Mouse (Mus musculus) cerebellum, adult 2 months (tissue): Measurements from ENCODE around the gene Trim15. TPM values are rescaled to one million over a fixed set of nuclear protein-coding genes. Genes with fewer than 3 reads are reported as not detected.
A peak's percentile ranks its signal among the peaks of the same experiment; 100 is the strongest.
"Not testable (repeated sequence)": the region's sequence is repeated elsewhere in the genome, so short reads cannot be mapped to it uniquely, and the experiment has no call there.

ENCODE experiments used
- DNase-seq, 2 experiments: peaks; one replicate each; pipeline ENCODE4 v3.0.0; 2021
- H3K27ac ChIP-seq: fragments of 200-500 bp; 2 replicates; pipeline ENCODE4 v1.5.1; 2012; ENCODE audit warnings: low read length, control low read depth, inconsistent platforms; ENCODE audit not compliant: insufficient read depth
- H3K27me3 ChIP-seq: fragments of 200-500 bp; 2 replicates; pipeline ENCODE4 v1.6.1; 2012; ENCODE audit warnings: inconsistent platforms, mild to moderate bottlenecking, low read length, moderate library complexity; ENCODE audit not compliant: control insufficient read depth, insufficient read depth
- H3K4me1 ChIP-seq: fragments of 200-500 bp; 2 replicates; pipeline ENCODE4 v1.6.1; 2011; ENCODE audit warnings: low read length; ENCODE audit not compliant: control insufficient read depth, insufficient read depth
- H3K4me3 ChIP-seq: fragments of 200-500 bp; replicated peaks from 2 replicates; pipeline ENCODE3; 2011; ENCODE audit warnings: mild to moderate bottlenecking, low read depth, low read length, control low read depth; ENCODE audit not compliant: insufficient read depth
- CTCF ChIP-seq: fragments of 200-500 bp; IDR thresholded peaks from 2 replicates; pipeline ENCODE4 v1.5.1; 2011; ENCODE audit warnings: low read depth, mild to moderate bottlenecking, control low read depth, low read length, moderate library complexity, borderline replicate concordance; ENCODE audit not compliant: insufficient read depth
- POLR2A ChIP-seq: fragments of 200-500 bp; IDR thresholded peaks from 2 replicates; pipeline ENCODE4 v1.6.1; 2011; ENCODE audit warnings: low read length, control low read depth, borderline replicate concordance; ENCODE audit not compliant: insufficient read depth
- WGBS: fragments of 180-500 bp; shearing (Covaris S2); methylation state at CpG from one replicate; pipeline ENCODE4 v1.1.7; 2018; 5-methylcytosine and 5-hydroxymethylcytosine counted together
- polyA plus RNA-seq: library from polyadenylated mRNA; depleted of rRNA; stranded (reverse); fragments of >200 nt; gene quantifications from 2 replicates; pipeline ENCODE4 v1.2.3, GENCODE M21; 2012; rRNA removed

Gene Trim15
- polyA plus RNA-seq, 1 experiment = 0.15 TPM

DNA sequence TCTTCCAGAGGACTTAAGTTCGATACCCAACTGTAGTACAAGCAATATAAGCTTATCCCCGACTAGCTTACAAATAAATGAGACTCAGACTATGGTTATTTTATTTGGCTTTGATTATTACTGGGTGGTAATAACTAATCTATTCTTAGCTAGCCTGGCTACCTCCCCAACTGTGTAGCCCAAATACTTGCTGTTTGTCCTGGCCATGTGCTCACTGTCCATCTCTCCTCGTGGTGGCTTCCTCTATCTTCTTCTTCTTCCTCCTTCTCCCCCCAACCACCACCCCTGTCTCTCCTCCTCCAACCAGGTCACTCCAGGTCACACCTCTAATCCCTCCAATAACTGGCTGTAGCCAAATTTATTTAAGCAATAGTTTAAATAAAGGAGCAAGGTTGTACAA is 36.5 kb downstream of the Trim15 start:
- no peak overlapping the region for H3K4me3 ChIP-seq
- TF ChIP-seq CTCF (no peak), POLR2A (no peak)
- DNase-seq = no peak
- WGBS = 77% methylated on average over 3 of the region's 3 CpGs
- H3K4me1 ChIP-seq = no peaks in the 10 kb centered on the region
- H3K27ac ChIP-seq = no peak overlapping the region
- no peaks in the 10 kb centered on the region for H3K27me3 ChIP-seq

DNA sequence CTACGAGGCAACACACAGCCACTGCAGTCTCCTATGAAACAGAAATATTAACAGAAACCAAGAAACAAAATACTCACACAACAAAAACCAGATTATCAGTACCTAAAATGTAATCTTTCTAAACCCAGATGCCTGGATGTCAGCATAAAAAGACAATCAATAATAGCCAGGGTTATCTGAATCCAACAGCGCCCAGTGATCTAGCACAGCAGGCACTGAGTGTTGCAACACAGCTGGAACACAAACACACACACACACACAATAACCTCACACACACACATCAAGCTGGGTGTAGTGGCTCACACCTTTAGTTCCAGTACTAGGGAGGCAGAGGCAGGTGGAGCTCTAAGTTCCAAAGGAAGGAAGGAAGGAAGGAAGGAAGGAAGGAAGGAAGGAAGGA is 38.5 kb downstream of the Trim15 start:
- 82% methylated on average over 2 of the region's 2 CpGs for WGBS
- TF ChIP-seq POLR2A (no peak), CTCF (no peak)
- H3K27me3 ChIP-seq = no peaks in the 10 kb centered on the region
- H3K4me3 ChIP-seq = no peak overlapping the region
- no peak for DNase-seq
- H3K4me1 ChIP-seq = no peaks in the 10 kb centered on the region
- no peak overlapping the region for H3K27ac ChIP-seq

DNA sequence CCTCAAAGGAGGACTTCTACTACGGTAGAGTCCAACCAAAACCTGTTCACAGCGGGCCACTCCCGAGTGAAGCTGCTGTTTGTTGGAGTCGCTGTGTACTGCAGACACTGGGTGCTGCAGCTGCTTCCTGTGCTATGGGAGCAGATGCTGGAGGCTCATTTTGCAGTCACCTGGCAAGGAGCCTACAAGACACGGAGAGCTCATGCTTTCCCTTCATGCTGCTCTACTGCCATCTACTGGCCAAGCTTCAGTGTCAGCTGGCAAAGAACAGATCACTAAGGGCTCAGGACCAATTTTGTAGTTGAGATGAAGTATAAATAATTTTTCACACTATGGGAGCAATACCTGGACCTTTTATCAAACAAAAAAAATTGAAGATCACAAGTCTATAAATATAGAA is 41.0 kb downstream of the Trim15 start:
- 3% methylated on average over 5 of the region's 5 CpGs for WGBS

DNA sequence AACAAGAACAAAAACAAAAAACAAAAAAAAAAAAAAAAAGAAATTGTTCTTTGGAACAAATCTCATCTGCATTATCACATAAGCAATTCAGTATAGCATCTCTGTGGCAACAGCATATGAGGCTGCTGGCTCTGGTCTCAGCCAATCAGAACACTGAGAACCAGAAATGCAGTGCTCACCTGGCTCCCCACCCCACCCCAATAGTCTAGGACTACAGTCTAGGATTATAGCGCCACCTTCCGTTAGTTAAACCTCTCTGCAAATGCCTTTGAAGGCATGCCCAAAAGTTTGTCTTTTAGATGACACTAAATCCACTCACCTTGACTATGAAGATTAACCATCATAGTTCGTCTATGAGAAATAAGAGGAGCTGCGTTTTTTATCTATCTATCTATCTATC is 41.5 kb downstream of the Trim15 start:
- no peak for TF ChIP-seq POLR2A
- peak; percentile 13; the same call in 1 of the 2 replicates for TF ChIP-seq CTCF
- no peak overlapping the region for H3K4me3 ChIP-seq
- H3K4me1 ChIP-seq = no peaks in the 10 kb centered on the region

More for the DNA sequence above, 41.0 kb downstream of the Trim15 start:
- DNase-seq = peak; percentile 81 to 85
- H3K4me3 ChIP-seq, H3K27ac ChIP-seq, H3K27me3 ChIP-seq, H3K4me1 ChIP-seq: not testable (repeated sequence)
- TF ChIP-seq CTCF = peak; percentile 55

GRCm38 (mm10) chr17:36824005-36824404 is 43.0 kb downstream of the Trim15 start:
- no peaks in the 10 kb centered on the region for H3K27me3 ChIP-seq
- H3K27ac ChIP-seq = no peak overlapping the region
- H3K4me3 ChIP-seq = no peak overlapping the region
- DNase-seq = peak in 1 of 2 experiments; percentile 33
- TF ChIP-seq POLR2A = no peak
- TF ChIP-seq CTCF = peak; percentile 58
- no peaks in the 10 kb centered on the region for H3K4me1 ChIP-seq

More for the DNA sequence above, 41.5 kb downstream of the Trim15 start:
- DNase-seq = peak in 1 of 2 experiments; percentile 56
- no peaks in the 10 kb centered on the region for H3K27me3 ChIP-seq
- WGBS = 23% methylated on average over 4 of the region's 4 CpGs
- H3K27ac ChIP-seq = no peak overlapping the region

DNA sequence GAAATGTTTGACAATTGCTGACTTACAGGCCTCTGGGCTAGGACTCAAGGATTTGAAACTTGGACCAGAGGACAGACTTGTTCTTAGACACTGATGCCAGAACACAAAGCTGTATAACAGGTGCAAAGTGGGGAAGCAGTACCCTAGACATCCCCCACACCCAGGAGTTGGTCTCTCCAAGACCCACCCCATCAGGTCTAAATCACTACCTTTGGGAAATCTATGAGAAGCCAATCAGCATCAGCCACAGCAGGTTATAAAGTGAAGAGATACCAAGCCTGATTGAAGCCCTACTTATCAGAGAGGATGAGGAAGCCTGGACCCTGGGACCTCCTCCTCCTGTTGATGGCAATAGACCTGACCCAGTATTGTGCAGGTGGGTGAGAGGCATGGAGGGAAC is 55.1 kb downstream of the Trim15 start, which contains the start of gene H2-M10.6:
Gene H2-M10.6, plus strand, starts transcription at position 301 of the 400 bp plus-strand sequence.
- Histone ChIP-seq H3K4me1 (no peaks in the 10 kb centered on the region), H3K27ac (no peak within 1 kb of the TSS), H3K27me3 (no peaks in the 10 kb centered on the region), H3K4me3 (no peak within 1 kb of the TSS)
- DNase-seq = no peak
- no peak for TF ChIP-seq CTCF
- no peak for TF ChIP-seq POLR2A

Other genes starting within 250 kb of the Trim15 start
- gene H2-M9, start 224.5 kb downstream of the Trim15 start, polyA plus RNA-seq = not detected in 2 replicates
- not detected in 2 replicates for gene H2-M1, start 195.0 kb downstream of the Trim15 start, polyA plus RNA-seq
- not detected in 2 replicates for gene H2-M10.5, start 94.3 kb downstream of the Trim15 start, polyA plus RNA-seq
- not detected in 2 replicates for gene H2-M10.6, start 55.0 kb downstream of the Trim15 start, polyA plus RNA-seq
- 29.4 and 29.9 TPM in 2 replicates for gene Trim26, start 30.1 kb downstream of the Trim15 start, polyA plus RNA-seq
- gene Trim10, start 2.4 kb upstream of the Trim15 start, polyA plus RNA-seq = 0.06 and 0.13 TPM in 2 replicates
- gene Trim40, start 22.9 kb upstream of the Trim15 start, polyA plus RNA-seq = 0.07 TPM in 1 of 2 replicates, not detected in the other
- not detected in 2 replicates for gene Trim31, start 30.9 kb upstream of the Trim15 start, polyA plus RNA-seq
- gene Rnf39, start 75.7 kb upstream of the Trim15 start, polyA plus RNA-seq = 5.6 and 6.5 TPM in 2 replicates
- 196 and 206 TPM in 2 replicates for gene Ppp1r11, start 84.5 kb upstream of the Trim15 start, polyA plus RNA-seq
- gene Znrd1, start 91.3 kb upstream of the Trim15 start, polyA plus RNA-seq = 37.5 and 40.6 TPM in 2 replicates
- gene Znrd1as, start 91.4 kb upstream of the Trim15 start, polyA plus RNA-seq = 6.7 and 7.8 TPM in 2 replicates
- 0.29 TPM in 1 of 2 replicates, not detected in the other for gene 2410137M14Rik, start 114.0 kb upstream of the Trim15 start, polyA plus RNA-seq
- 0.55 and 0.77 TPM in 2 replicates for gene H2-M5, start 122.3 kb upstream of the Trim15 start, polyA plus RNA-seq
- 10.3 and 12.0 TPM in 2 replicates for gene Zfp57, start 134.0 kb upstream of the Trim15 start, polyA plus RNA-seq
- 145 and 178 TPM in 2 replicates for gene Mog, start 156.2 kb upstream of the Trim15 start, polyA plus RNA-seq
- gene Gabbr1, start 178.8 kb upstream of the Trim15 start, polyA plus RNA-seq = 403 and 405 TPM in 2 replicates
- not detected in 2 replicates for gene Olfr90, start 221.3 kb upstream of the Trim15 start, polyA plus RNA-seq
- gene Olfr91, start 231.1 kb upstream of the Trim15 start, polyA plus RNA-seq = not detected in 2 replicates